Mouse (Mus musculus) granulocyte monocyte progenitor cell, adult 5-6 weeks (primary cell): Measurements from ENCODE around the gene Entpd2. TPM values are rescaled to one million over a fixed set of nuclear protein-coding genes. Genes with fewer than 3 reads are reported as not detected.
A peak's percentile ranks its signal among the peaks of the same experiment; 100 is the strongest.

ENCODE experiments used
- ATAC-seq: replicated peaks from 2 replicates; pipeline ENCODE4 v1.8.0; 2016; ENCODE audit warnings: mild to moderate bottlenecking, moderate TSS enrichment, inconsistent platforms; ENCODE audit not compliant: poor library complexity, severe bottlenecking
- total RNA-seq, 2 experiments: library from RNA; stranded (forward) in 1 of 2; stranded (reverse) in 1 of 2; fragments of 200-712, 200-1000 nt in 1 of 2; fragments of >200 nt in 1 of 2; fragmentation: Nextera tagmentation in 1 of 2; gene quantifications; 2 replicates each; pipeline ENCODE4 v1.2.3; 2014 to 2017

The Entpd2 gene
- total RNA-seq (2014; fragmentation: Nextera tagmentation) (not detected in 2 replicates), total RNA-seq (2017) (not detected in 2 replicates)

DNA sequence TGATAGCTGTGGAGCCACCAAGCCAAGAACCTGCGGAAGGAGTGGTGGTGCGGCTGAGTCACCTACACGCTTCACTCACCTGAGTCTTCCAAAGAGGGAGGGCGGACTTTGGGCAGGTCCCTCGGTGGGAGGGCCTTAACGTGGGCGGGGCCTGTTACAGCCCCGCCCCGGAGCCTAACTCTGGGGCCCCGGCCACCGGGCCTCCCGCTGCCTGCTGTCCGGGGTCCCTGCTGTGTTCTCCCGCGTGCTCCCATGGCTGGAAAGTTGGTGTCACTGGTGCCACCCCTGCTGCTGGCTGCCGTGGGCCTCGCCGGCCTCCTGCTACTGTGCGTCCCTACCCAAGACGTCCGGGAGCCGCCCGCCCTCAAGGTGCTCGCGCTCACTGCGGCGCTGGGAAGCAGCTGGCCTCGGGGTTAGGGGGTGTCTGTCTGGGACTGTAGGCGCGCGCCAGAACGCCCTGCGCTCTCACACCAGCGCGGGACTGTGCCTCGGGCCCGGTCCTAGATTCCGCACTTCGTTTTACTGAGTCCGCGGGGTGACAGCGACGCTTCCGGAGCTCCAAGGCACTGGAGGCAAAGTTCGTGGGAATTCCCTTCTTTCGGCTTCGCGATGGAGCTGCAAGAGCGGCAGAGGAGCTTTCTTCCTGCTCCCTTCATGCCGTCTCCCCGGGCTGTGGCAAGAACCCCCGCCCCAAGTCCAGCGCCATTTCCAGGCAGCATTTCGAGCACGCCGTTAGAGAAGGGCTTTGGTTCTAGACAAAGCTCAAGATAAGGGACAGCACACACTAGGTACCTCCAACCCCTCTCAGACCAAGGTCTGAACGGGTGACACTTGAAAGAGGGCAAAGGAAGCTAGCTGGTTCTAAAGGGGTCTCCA is at the start of gene Entpd2:
Gene Entpd2 (plus strand): TSS at position 154 of the 876 bp plus-strand sequence.
- peak; percentile 40 for ATAC-seq

DNA sequence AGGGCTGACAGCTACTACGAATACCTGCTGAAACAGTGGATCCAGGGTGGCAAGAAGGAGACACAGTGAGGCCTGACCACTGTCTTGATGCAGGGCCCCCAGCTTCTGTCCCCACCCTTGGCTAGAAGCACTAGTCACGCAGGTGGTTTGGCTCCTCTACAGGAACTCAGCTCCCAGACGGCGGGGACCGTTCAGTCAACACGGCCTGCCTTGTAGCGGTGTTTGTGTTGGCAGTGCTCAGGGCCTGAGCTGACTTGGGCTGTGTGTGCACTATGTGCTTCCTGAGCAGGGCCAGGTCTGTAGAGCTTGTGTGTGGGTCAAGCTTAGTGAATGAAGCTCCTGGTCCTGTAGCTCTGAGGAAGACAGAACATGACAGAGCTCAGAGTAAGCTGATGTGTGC is 47.5 kb upstream of the Entpd2 start:
- ATAC-seq, result no peak

DNA sequence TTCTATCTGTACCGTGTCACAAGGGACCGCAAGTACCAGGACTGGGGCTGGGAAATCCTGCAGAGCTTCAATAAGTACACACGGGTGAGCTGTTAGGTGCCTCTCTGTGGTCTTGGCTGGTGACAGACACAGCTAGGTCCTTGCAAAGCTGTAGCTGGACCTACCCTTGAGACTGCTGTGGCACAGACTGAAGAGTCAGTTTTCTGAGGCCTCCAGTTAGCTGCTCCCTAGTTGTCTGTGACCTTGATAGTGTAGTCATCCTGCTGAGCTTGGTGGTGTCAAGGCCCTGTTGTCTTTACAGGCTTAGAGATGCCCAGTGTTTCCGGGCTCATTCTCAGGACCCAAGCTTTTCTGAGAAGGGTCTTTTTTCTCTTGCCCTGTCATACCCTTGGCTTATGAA is 46.2 kb upstream of the Entpd2 start:
- no peak for ATAC-seq

DNA sequence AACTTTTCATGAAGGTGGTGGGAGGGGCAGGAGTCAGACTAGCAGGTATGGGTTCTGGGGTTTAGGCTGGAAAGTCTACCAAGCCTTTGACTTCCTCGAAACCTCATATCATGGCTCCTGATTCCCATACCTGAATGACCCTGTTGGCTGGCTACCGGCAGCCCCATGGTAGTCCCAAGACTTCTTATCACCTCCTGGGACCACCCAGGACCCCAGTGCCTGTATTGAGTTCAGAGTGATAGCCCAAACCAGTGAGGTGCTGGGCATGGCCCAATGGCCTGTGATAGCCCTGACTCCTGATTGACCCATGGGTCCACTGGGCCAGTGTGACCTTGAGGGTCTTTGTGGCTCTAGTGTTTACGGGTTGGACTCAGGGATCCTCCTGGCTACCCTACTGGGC is 45.0 kb upstream of the Entpd2 start:
- no peak for ATAC-seq

DNA sequence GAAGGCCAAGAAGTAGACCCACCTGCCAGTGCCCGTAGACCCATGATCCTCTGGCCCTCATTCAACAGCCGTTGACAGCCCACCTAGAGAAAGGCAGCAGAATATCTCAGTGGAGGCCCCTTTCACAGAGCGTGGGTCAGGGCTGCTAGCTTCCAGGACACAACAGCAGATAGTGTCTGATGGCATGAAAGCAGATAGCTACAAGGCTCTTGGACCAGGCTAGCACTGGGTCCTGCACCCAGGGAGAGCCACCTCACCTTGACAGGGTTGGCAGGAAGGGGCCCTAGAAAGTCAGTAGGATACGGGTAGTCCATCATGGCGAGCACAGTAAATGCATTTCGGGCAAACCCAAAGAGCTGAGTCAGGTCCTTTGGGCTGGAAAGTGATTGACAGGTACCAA is 41.5 kb upstream of the Entpd2 start:
- ATAC-seq, result no peak

DNA sequence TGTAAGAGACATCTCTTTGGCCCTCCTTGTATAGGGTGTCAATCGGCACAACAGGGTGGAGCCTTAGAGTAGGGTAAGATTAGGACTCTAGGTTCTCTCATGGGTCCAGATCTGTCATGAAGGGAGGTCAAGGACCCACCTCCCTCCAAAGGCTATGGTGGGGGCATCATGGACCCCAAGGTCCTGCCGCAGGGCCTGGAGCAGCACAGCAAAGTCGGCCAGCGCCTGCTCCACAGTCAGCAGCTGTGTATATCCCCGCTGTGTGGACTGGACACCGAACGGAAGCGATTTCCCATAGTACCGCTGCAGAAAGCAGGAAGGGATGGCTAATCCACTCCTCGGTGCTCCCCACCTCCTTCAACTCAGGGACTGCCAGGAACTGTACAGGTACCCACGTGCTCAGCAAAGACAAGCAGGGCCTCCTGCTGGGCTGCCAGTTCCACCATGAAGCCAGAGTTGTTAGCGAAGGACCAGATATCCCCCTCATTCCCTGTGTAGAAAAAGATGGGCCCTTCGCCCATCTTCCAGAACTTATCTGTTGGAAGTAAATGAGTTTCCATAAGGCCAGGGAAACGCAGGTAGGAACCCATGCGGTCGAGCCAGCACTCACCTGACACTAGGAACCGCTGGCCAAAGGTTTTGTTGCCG is 40.1 kb upstream of the Entpd2 start:
- ATAC-seq, result no peak

DNA sequence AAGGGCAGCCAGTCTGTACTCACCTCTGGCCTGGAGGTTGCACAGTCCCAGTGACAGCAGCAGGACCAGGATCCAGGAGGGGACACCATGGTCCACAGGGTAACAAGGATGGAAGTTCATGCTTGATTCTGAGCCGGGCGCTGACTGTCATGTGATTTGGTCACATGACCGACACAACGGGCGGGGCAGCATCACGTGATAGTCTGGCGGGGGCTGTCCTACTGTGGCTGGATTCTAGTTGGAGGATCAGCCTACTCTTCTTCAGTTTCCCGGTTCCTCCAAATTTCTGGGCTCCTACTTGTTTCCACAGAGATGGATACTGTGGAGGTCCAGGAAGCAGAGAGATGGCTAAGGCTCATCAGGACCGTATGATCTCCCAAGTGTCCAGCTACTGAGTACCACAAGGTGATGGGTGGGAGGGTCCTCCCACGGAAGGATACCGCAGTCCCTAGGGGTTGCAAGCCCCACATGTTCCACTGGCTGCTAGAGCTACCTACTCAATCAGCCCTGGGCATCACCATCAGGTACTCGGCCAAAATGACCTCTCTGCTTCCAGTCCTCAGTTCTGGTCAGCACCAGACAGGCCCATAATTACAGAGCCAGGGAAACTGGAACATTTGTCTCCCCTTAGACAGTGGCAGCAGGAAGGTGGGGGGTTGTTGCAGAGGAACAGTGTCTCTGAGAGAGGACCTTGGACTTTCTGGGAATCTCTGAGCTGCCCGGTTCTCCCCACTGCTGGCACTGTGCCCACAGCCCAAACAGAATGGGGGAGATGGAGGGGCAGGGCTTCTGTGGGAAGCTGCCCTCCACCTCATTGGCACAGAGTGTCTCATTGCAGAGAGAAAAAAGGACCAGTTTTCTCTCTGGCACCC is 39.2 kb upstream of the Entpd2 start, which contains the start of gene Dpp7:
Gene Dpp7 (minus strand): TSS at position 152 of the 872 bp plus-strand sequence.
- peak; percentile 36 for ATAC-seq

DNA sequence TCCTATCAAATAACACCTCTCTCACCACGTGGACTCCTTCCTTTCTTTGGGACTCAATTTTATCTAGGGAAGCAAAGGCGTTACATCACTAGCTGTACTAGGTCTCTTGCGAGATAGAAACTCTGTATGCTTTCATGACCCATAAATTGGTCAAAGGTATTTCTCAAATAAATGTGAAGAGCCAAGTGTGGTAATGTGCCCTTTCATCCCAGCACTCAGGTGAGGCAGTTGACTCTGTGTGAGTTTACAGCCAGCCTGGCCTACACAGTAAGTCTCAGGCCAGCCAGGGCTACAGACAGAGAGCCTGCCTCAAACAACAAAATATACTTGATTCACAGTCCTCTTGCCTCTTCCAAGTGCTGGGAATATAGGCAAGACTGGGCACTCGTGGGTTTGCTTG is 35.8 kb upstream of the Entpd2 start:
- ATAC-seq, result no peak

DNA sequence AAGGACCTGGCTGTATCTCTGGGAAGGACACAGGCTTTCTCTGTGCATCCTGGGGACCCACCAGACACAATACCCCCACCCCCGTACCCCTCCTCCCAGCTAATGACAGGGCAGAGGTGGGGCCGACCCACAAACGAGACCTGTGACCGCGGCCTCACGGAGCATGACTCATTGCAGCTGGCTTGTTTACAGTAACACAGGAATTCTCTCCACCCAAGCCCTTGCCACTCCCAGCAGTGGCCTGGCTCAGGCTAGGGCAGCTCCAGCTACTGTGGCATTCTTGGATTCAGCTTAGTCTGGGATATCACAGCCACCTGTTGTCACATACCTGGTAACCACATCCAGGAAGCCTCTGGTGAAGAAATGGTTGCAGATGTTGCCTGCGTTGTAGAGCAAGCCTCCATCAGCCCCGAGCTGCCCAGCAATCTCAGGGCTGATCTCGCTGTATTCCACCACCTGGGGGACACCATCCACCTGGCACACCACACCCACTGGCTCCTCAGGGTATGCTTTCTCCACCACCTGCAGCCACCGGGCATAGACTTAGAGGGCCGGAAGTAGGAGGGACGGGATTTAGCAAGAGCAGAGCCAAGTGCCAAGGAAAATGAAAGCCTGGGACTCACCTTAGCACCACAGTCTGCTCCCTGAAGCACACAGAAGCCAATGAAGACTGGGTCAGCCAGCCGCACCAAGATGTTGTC is 32.0 kb upstream of the Entpd2 start:
- no peak for ATAC-seq

DNA sequence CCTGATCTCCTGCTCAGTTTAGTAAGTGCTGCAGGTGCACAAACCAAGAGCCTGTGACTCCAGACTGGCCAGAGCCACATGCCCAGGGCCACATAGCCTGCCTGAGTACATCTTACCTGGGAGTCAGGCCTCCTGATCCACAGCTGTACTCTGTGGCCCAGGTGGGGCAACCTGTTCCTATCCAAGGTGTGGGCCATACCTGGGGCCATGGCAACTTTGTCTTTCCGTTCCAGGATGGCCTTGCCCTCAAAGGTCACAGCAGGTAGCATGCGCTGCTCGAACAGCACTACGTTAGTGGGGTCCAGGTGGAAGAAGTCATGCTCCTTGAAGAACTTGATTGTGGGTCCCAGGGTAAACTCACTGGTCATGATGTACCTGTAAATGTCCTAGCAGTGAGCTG is 31.4 kb upstream of the Entpd2 start:
- ATAC-seq, result no peak

DNA sequence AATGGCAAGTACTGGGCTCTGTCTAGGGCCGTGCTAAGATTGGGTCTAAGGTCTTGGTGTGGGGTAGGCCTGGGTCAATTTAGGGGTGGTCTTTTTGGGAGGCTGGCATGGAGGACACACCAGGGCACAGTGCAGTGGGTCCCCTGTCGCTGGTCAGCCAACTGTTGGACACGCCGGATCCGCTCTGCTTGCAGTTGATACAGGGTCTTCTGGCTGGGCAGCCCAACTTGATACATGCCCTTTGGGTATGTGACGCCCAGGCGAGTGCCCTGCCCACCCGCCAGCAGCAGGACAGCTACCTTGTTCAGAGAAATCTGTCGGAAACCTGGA is 30.9 kb upstream of the Entpd2 start:
- ATAC-seq, result no peak

DNA sequence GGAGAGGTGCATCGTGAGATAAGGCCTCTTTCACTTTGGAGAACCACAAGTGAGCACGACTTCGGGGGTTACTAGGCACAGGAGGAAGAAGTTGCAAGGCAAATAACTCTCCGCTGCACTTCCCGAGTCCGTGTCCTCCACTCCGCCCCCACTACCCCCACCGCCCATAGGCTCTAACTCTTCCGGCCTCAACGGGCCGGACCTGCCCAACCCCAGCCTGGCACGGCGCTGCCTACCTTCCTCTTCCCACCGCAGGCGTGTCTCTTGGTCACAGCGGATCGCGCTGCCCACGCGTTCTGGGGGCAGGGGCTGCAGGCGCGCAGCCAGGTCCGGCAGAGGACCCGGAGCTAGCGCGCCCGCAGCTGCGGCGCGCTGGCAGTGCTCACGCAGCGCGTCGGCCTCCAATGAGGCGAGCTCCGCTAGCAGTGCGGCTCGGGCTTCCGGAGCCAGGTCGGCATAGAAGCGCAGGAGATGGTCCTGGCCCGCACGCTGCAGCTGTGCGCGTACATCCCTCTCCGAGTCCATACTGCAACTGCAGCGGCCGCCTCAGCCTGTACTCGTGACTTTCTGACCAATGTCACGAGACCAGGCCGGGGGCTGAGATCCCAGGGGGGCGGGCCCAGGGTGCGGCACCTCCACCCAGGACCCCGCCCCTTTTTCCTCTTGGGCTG is 30.4 kb upstream of the Entpd2 start, which contains the start of gene Uap1l1:
Gene Uap1l1 (minus strand): TSS at position 592 of the 671 bp plus-strand sequence.
- ATAC-seq, result peak; percentile 87

DNA sequence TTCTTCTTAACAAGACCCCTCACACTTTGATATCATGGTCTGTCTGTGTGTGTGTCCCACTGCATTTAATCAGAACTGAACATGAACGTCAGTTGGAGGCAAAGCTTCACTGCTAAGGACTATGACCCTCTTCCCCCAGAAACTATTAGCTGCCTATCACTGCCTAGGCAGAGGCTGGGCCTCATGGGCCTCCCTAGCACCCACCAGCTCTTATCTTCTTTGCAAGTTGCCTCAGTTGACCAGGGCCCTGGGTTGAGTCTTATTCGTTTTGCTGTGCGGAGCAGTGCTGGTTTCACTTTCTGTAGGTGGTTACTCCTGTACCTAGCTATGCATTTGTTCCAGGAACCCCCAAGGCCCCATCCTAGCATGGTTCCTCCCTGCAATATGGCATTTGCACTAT is 25.7 kb upstream of the Entpd2 start:
- no peak for ATAC-seq

DNA sequence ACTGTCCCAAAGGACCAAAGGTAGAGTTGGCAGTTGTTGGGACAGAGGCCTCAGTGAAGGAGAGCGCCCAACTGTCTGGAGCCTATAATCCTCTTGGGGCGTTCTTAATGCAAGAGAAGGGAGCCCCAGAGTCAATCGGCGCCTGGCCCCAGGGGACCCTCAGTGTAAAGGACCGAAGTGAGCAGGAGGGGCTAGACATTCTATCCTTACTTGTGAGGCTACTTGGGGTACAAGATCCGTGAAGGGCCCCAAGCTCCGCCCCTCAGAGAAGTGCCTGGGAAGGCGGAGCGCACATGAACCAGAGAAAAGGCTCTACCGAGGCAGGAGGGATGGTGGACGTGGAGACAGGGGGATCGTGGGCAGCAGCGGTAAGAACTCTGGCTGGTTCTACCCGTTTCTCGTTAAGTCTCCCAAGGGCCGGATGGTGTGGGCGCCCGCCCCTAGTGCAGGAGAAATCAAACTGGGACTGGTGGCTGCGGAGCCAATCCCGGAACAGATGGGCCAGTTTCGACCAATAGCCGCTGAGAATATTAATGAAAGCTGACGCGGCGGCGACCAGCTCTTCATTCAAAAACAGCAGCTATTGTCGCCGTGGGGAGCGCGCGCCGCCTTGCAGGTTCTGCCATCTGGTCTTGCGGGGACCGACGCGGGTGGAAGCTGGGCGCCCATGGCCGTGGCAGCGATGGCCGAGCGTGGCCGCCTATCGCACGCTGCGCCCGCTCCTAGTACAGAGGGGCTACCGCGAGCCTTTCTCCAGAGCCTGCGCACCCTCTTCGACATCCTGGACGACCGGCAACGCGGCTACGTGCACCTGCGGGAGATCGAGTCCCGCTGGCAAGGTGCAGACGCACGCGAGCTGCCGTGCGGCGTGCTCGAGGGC is 23.7 kb upstream of the Entpd2 start, which contains the start of gene Sapcd2:
Gene Sapcd2 (plus strand): TSS at position 558 of the 880 bp plus-strand sequence.
- ATAC-seq, result peak; percentile 91

DNA sequence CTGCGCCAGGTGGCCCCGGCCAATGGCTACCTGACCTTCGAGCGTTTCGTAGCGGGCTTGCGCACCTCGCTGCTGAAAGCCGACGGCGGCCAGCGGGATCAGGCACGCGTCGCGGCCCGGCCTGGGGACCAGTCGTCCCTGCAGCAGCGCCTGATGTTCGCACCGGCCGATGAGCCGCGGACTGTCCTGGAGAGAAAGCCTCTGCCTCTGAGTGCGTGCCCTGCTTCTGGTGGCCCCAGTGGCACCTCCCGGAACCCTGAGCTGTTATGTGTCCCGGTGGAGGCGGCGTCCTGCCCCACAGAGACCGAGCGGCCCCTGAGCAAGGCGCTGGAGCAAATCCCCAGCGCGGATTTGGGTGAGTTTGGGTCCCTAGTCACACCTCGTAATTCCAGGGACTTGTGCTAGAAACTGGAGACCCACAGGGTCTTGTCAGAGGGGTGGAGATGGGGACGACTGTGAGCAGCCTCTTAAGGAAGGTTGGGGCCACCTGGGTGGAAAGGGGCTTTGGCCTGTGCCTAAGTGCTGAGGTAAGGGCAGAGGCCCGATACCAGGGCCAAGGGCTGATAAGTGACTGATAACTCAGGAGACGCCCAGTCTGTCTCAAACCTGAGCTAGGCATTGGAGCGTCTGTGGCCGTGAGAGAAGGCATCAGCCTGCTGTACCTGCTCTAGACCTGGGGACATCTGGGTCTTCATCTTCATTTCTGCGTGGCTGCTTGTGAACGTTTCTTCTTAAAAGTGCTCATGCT is 22.9 kb upstream of the Entpd2 start:
- ATAC-seq, result 0 out of 2 replicates have a peak, but pooled peaks have one; percentile 2

DNA sequence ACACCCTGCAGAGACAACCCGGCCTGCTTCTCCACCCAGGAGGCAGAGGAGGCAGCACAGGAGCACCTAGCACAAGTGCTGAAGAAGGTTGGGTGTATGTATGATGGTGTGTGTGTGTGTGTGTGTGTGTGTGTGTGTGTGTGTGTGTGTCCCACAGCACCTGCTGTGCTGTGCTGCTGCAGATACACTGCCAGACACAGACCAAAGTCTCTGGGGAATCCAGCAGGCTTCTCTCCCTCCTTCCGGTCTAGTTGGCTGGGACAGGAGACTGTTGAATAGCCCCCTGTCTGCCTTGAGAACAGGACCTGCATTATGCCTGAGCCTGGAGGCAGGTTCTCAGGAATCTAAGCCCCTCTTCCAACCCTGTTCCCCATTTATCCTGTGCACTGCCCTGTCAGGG is 22.2 kb upstream of the Entpd2 start:
- no peak for ATAC-seq

DNA sequence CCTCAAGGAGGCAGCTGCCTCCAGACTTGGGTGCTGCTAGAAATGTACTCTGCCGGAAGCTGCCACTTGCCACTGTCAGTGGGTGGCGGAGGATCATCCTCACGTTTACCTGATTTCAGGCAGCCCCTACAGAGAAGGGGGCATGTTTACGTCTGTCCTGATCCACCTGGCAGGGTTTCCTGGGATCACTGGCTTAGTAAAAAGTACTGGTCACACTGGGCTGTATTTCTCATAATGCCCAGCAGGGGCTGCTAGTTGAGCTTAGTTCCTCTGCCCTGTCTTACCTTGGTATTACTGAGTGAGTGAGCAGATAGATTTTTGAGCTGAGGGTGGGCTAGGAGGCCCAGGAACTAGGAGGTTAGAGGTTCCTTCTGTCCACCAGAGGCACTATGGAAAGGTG is 19.1 kb upstream of the Entpd2 start:
- ATAC-seq, result no peak

DNA sequence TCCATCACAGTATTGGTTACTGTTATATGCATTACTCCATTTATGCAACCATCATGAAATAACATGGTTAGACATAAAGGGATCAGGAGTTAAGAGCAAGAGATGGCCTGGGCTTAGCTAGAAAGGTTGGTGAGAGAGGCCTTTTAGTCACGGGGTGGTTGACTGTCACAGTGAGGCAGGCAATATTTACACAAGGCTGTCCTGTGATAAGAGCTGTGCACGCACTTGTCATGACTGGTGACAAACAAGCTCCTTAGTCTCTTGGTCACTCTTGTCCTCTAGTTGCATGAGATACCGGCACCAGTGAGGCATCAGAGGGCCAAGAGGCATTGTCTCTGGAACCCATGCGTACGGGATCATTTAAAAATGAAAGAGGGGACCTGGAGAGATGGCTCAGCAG is 11.2 kb upstream of the Entpd2 start:
- no peak for ATAC-seq
